Mouse (Mus musculus): ENCODE measurements around the gene Eif4g1. TPM values are rescaled to one million over a fixed set of nuclear protein-coding genes. Genes with fewer than 3 reads are reported as not detected.

Gene Eif4g1
- total and polyA plus RNA-seq, 3 experiments = 403 to 519 (median 473) TPM

DNA sequence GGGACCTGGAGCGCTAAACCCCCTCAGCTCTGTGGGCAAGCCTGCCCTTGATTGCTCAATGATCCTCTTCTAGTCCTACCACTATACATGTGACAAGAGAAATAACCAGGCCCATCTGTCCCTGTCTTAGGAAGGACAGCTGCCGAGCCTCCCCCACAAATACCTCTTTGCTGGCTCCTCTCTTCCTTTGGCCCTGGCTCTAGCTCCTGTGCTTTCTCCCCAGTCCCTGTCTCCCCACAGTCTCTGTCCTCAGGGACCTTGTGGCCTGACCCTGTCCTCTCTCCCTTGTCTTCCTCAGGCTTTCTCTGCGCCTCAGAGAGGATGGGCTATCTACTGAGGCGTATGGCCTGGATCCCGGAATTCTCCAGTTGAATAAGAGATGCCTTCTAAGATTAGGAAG, 63.6 kb downstream of the Eif4g1 start:
- Histone ChIP-seq H3K4me1 (ENCODE audit: control insufficient read depth in 1 of 2, insufficient read depth in 2 of 2) (peaks cover 2 to 6% of the 10 kb centered on the region in 2 experiments; a peak in 2 of 4 replicates), H3K4me3 (replicated peaks in 1 of 3; ENCODE audit: low read depth in 2 of 3, low read length in 2 of 3, poor library complexity in 1 of 3) (no peak overlapping the region), H3K9ac (ENCODE audit: insufficient read depth, low read depth) (no peak overlapping the region), H3K27me3 (replicated peaks) (peaks cover 42% of the 10 kb centered on the region), H3K36me3 (replicated peaks in 1 of 2; ENCODE audit: control insufficient read depth in 1 of 2, insufficient read depth in 1 of 2, low read length in 1 of 2) (no peaks in the 10 kb centered on the region), H3K27ac (ENCODE audit: insufficient read depth, low read depth) (no peak overlapping the region), H3K9me3 (replicated peaks; ENCODE audit: low read length) (peaks cover 8% of the 10 kb centered on the region), H3K4me2 (ENCODE audit: insufficient read depth, low read depth, poor library complexity, severe bottlenecking) (no peak overlapping the region), H3K79me2 (replicated peaks; ENCODE audit: control insufficient read depth, extremely low read depth, insufficient read depth, poor library complexity, severe bottlenecking) (no peaks in the 10 kb centered on the region)
- in situ Hi-C loops (cut with MboI; ENCODE audit: low pct_ligation_motif_present, low pct_unique_long_range_greater_than_20kb, low sequenced_read_pairs) (no loop called here), dilution Hi-C loops (cut with MboI; ENCODE audit: extremely low pct_ligation_motif_present, extremely low pct_unique_long_range_greater_than_20kb, low sequenced_read_pairs) (no loop called here)
- no peak for TF ChIP-seq MYC (IDR thresholded peaks at IDR 0.05; ENCODE audit: low read depth, low read length)
- no peak for TF ChIP-seq ZNF384 (IDR thresholded peaks at IDR 0.05; ENCODE audit: low read depth, low read length)
- no peak for TF ChIP-seq RAD21 (IDR thresholded peaks at IDR 0.05; ENCODE audit: low read depth, low read length)
- no peak for TF ChIP-seq NELFE (IDR thresholded peaks at IDR 0.05; ENCODE audit: low read depth, low read length)
- TF ChIP-seq CHD1 (IDR thresholded peaks at IDR 0.05; ENCODE audit: low read depth, low read length) = no peak
- no peak for TF ChIP-seq ZC3H11A (IDR thresholded peaks at IDR 0.05; ENCODE audit: low read depth, low read length)
- no peak for TF ChIP-seq ETS1 (conservative IDR thresholded peaks at IDR 0.05; ENCODE audit: low read depth, low read length)
- TF ChIP-seq KAT2A (IDR thresholded peaks at IDR 0.05; ENCODE audit: insufficient replicate concordance, low read length) = no peak
- no peak for TF ChIP-seq TBP (conservative IDR thresholded peaks at IDR 0.05; ENCODE audit: low read depth, low read length)
- no peak for TF ChIP-seq ZMIZ1 (IDR thresholded peaks at IDR 0.05; ENCODE audit: low read depth, low read length)
- TF ChIP-seq HCFC1 (IDR thresholded peaks at IDR 0.05; ENCODE audit: low read depth, low read length) = no peak
- TF ChIP-seq GABPA (IDR thresholded peaks at IDR 0.05; ENCODE audit: insufficient replicate concordance, low read depth, low read length) = no peak
- no peak for TF ChIP-seq MAX (IDR thresholded peaks at IDR 0.05; ENCODE audit: low read length)
- no peak for DNase-seq (ENCODE audit: extremely low read depth)

DNA sequence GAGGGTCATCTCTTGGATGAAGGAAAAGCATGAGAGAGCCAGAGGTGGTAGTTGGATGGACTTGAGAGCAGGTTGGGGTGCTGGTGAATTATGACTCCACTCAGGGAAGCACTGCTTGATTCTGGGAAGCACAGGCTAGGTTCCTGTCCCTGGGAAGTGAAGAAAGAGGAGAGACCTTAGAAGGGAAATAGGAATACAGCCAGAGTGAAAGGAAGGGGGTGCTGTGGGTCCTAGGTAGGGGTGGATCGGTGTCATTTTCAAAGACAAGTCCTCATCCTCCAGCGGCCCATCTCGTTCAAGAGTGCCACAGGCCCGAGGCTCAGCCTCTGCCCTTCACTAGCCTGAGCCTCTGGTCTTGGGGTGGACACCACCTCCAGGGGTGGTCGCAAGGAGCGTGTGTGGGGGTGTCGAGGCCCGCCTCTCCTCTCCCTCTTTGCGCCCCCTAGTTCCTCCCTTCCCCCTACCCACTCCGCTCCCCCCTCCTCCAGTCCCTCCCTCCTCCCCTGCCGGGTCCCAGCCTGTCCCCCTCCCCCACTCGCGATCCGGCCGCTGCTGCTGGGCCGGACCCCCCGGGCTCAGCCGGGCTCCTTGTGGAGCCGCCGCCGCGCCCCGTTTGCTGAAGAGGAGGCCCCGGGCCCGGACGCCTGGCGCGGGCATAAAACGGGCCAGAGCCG, 64.3 kb downstream of the Eif4g1 start:
- no peak overlapping the region for H3K27ac ChIP-seq (ENCODE audit: insufficient read depth, low read depth)
- H3K4me3 ChIP-seq (replicated peaks in 1 of 3; ENCODE audit: low read depth in 2 of 3, low read length in 2 of 3, poor library complexity in 1 of 3) = no peak overlapping the region
- TF ChIP-seq UBTF (IDR thresholded peaks at IDR 0.05; ENCODE audit: low read depth, low read length) (no peak), CHD1 (IDR thresholded peaks at IDR 0.05; ENCODE audit: low read depth, low read length) (no peak), KAT2A (IDR thresholded peaks at IDR 0.05; ENCODE audit: insufficient replicate concordance, low read length) (no peak), MEF2A (IDR thresholded peaks at IDR 0.05; ENCODE audit: borderline replicate concordance, low read depth, low read length) (no peak), BHLHE40 (IDR thresholded peaks at IDR 0.05; ENCODE audit: low read depth, low read length) (no peak), EP300 (IDR thresholded peaks at IDR 0.05; ENCODE audit: low read length) (no peak), ZC3H11A (IDR thresholded peaks at IDR 0.05; ENCODE audit: low read depth, low read length) (no peak), JUND (conservative IDR thresholded peaks at IDR 0.05; ENCODE audit: low read depth, low read length) (no peak), RCOR1 (conservative IDR thresholded peaks at IDR 0.05; ENCODE audit: low read depth, low read length) (no peak), ETS1 (conservative IDR thresholded peaks at IDR 0.05; ENCODE audit: low read depth, low read length) (no peak), ZNF384 (IDR thresholded peaks at IDR 0.05; ENCODE audit: low read depth, low read length) (no peak), SMC3 (IDR thresholded peaks at IDR 0.05; ENCODE audit: low read depth, low read length) (no peak), MAX (IDR thresholded peaks at IDR 0.05; ENCODE audit: low read length) (no peak), TBP (conservative IDR thresholded peaks at IDR 0.05; ENCODE audit: low read depth, low read length) (no peak), ZMIZ1 (IDR thresholded peaks at IDR 0.05; ENCODE audit: low read depth, low read length) (no peak), MAZ (IDR thresholded peaks at IDR 0.05; ENCODE audit: low read depth, low read length) (no peak)
- H3K4me2 ChIP-seq (ENCODE audit: insufficient read depth, low read depth, poor library complexity, severe bottlenecking) = no peak overlapping the region
- dilution Hi-C loops (cut with MboI; ENCODE audit: extremely low pct_ligation_motif_present, extremely low pct_unique_long_range_greater_than_20kb, low sequenced_read_pairs) = no loop called here
- in situ Hi-C loops (cut with MboI; ENCODE audit: low pct_ligation_motif_present, low pct_unique_long_range_greater_than_20kb, low sequenced_read_pairs) = no loop called here
- peaks cover 49% of the 10 kb centered on the region for H3K27me3 ChIP-seq (replicated peaks)
- H3K9ac ChIP-seq (ENCODE audit: insufficient read depth, low read depth) = no peak overlapping the region
- H3K36me3 ChIP-seq (replicated peaks in 1 of 2; ENCODE audit: control insufficient read depth in 1 of 2, insufficient read depth in 1 of 2, low read length in 1 of 2) = no peaks in the 10 kb centered on the region
- no peaks in the 10 kb centered on the region for H3K79me2 ChIP-seq (replicated peaks; ENCODE audit: control insufficient read depth, extremely low read depth, insufficient read depth, poor library complexity, severe bottlenecking)
- H3K4me1 ChIP-seq (ENCODE audit: control insufficient read depth in 1 of 2, insufficient read depth in 2 of 2) = peaks cover 2 to 6% of the 10 kb centered on the region in 2 experiments; a peak in 2 of 4 replicates
- no peak for DNase-seq (ENCODE audit: extremely low read depth)
- H3K9me3 ChIP-seq (replicated peaks; ENCODE audit: low read length) = peaks cover 8% of the 10 kb centered on the region

Data from CH12.LX (cell line).